Mouse (Mus musculus) embryonic stem cell, embryonic (primary cell): Measurements from ENCODE around the gene Cd302.

Source experiments
- CTCF ChIA-PET, 4 experiments: fragments of 300-600 bp in 2 of 4; fragments of 350-600 bp in 2 of 4; sonication (Branson Sonifier 250); formaldehyde crosslinking; loops; one replicate each; lab custom pipeline; 2022; ENCODE audit warnings: inconsistent platforms in 2 of 4; lab: Charles Lee
- POLR2A ChIA-PET, 4 experiments: fragments of 300-600 bp in 2 of 4; fragments of 350-600 bp in 2 of 4; sonication (Branson Sonifier 250); formaldehyde crosslinking; loops; one replicate each; lab custom pipeline; 2022; ENCODE audit warnings: antibody characterized with exemption in 4 of 4, inconsistent platforms in 1 of 4; lab: Charles Lee

Gene Cd302

DNA sequence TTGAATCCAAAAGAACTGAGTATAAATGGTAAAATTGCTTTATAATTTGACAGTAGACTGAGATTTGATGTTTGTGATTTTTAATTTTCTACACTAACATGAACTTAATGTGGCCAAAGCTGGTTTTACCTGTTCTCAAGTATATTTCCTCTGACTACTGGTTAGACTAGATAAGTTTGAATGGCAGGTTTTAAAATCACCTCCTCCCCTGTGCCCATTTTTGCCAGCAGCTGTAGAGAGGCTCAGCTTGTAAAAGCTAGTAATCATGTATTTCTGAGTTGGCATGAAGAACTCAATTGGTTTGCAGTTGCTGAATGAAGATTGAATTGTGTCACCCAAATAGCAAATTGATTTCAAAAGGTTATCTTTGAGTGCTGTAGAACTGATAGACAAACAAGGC is 71.8 kb downstream of the Cd302 start:
- CTCF ChIA-PET, result interaction anchor here in 2 of 4 experiments (0.7 to 1.0 kb wide), 2 partner anchors 12 to 14 kb away, joined by 3 to 5 read pairs; no protein-coding TSS in a partner anchor
- POLR2A ChIA-PET, result interaction anchor here (0.6 to 12.7 kb wide), 32 partner anchors 7 to 889 kb away, joined by 3 to 198 read pairs (median 4); partner anchors contain the start of gene Ly75 (in 3 of the 4)

DNA sequence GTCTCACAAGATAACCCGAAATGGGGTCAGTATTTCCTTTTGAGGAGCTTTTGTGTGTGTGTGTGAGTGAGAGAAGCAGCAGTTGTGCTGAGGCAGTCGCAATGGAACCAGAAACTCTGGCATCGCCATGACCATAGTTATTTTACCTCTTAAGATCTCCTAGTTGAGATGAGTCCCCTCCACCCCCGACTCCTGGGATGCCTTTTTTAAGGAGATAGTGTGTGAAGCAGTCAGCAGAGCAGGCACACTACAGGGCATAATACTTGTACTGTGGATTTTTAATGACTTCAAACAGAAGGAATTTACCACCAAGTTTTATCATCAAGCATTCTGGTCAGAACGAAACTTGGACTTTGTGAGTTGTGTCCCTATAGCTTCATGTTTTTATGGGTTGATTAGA is 73.5 kb downstream of the Cd302 start:
- CTCF ChIA-PET, result no interaction called here
- POLR2A ChIA-PET, result interaction anchor here in 3 of 4 experiments (0.5 to 12.7 kb wide), 27 partner anchors 8 to 382 kb away, joined by 3 to 198 read pairs (median 6); partner anchors contain the start of gene Ly75 (in 3 of the 3)

DNA sequence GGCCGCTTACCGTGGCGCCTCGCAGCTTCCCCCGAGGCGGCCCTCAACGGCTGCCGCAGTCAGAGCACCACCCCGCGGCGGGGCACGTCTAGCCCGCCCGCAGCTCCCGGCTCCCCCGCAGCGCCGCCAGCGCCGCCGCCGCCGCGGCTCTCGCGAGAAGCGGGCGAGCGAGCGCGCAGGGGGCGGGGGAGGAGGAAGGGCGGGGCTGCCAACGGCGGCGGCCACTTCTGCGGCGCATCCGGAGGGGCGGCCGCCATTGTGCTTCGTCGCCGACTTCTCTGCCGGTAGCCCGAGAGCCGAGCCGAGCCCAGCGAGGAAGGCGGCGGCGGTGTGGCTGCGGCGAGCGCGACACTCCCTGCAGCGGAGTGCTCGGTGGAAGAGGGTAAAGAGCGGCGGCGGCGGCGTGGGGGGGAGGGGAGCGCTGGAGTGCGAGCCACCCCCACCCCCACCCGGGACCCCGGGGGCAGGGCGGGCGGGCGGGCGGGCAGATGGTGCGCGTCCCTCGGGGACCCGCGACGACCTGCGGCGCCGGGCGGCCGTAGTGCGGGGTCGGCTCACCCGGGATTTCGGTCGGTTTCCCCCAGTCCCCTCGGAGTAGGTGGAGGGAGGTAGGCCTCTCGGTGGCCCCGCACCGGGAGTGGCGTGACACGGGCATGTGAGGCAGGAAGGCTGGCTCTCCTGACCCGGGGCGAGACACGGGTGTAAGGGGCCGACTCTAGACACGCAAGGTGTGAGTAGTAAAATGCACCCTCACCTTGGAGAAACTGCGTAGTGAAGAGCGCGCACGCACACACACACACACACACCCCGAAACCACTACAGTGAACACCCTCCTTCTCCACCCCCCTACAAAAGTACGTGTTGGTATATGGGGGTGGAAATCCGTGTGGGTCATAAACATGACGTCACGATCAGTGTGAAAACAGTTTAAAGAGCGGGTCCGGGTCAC is 74.3 kb downstream of the Cd302 start, which contains the start of the genes Baz2b and March7:
TSS of gene Baz2b (minus strand) at position 137 of the 949 bp plus-strand sequence.
TSS of gene March7 (plus strand) at position 185 of the 949 bp plus-strand sequence.
- POLR2A ChIA-PET, result interaction anchor here (0.6 to 12.7 kb wide), 70 partner anchors 8 to 598 kb away, joined by 3 to 198 read pairs (median 4); partner anchors contain the start of genes Ly75 (in 3 of the 4), Cd302 (in 1 of the 4) and Tanc1 (in 1 of the 4)

DNA sequence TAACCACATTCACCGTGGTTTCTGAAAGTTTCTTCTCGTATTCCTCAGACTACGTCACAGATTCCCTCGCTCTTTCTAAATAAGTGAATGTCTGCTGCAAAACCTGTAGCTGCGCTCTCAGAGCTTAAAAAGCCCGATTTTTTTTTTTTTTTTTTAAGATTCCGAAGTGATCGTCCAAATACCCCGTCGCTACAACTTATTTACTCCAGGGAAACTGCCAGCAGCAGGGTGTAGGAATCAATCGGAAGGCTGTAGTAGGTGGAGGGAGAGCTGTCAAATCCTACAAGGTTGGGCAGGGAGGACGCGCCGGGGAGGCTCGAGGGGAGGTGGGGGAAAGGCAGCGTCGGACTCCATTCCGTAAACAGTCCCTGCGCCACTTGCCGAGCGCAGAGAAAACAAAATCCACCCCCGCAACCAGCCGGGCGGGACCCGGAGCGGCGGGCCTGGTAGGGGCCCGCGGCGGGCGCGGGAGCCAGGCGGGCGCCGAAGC is 75.1 kb downstream of the Cd302 start:
- POLR2A ChIA-PET, result interaction anchor here (0.6 to 1.6 kb wide), 63 partner anchors 8 to 597 kb away, joined by 3 to 25 read pairs (median 4); partner anchors contain the start of genes Ly75 (in 3 of the 4), Cd302 (in 1 of the 4) and Tanc1 (in 1 of the 4)
- CTCF ChIA-PET, result interaction anchor here in 3 of 4 experiments (0.6 to 1.0 kb wide), 4 partner anchors 8 to 72 kb away, joined by 3 to 5 read pairs (median 4); no protein-coding TSS in a partner anchor

More for the DNA sequence above, 74.3 kb downstream of the Cd302 start, which contains the start of the genes Baz2b and March7:
- CTCF ChIA-PET, result interaction anchor here in 3 of 4 experiments (0.7 to 1.0 kb wide), 3 partner anchors 9 to 13 kb away, joined by 3 to 5 read pairs (median 5); no protein-coding TSS in a partner anchor

DNA sequence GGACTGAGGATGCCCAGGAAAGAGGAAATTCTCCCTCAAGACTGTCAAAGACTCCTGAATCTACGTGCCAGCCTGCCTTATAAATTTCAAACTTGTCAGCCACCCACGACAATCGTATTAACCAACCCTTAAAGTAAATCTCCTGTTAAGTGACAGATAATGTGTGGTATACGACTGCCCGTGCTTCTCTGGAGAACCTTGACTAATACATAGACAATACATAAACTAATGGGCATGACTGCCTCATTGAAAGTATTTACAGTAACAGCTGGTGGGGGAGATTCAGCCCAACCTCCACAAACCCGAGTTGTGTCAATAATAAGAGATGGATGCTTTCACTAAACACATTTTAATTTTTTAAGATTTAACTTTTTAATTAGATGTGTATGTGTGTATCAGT is 78.5 kb downstream of the Cd302 start:
- POLR2A ChIA-PET, result interaction anchor here in 1 of 4 experiments (1.1 kb wide), 1 partner anchor 9 kb away, joined by 5 read pairs; no protein-coding TSS in a partner anchor

DNA sequence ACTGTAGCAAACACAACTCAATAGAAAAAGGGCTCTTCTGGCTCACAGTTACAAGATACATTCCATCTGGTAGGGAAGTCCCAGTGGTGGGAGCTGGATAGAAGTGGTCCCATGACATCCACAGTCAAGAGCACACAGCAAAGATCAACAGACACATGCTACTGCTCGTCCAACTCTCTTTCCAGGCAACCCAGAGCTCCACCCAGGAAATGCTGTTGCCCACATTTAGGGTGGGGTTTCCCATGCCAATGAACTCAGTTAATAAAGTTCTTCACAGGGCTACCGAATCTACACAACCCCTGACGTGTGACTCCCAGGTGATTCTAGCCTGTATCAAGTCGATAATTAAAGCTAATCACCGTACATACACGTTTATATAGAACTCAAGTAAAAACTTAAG is 80.1 kb downstream of the Cd302 start:
- POLR2A ChIA-PET, result interaction anchor here in 3 of 4 experiments (0.6 to 5.2 kb wide), 4 partner anchors 11 to 154 kb away, joined by 3 to 37 read pairs (median 4); no protein-coding TSS in a partner anchor
- CTCF ChIA-PET, result no interaction called here

More for the DNA sequence above, 78.5 kb downstream of the Cd302 start:
- CTCF ChIA-PET, result no interaction called here

DNA sequence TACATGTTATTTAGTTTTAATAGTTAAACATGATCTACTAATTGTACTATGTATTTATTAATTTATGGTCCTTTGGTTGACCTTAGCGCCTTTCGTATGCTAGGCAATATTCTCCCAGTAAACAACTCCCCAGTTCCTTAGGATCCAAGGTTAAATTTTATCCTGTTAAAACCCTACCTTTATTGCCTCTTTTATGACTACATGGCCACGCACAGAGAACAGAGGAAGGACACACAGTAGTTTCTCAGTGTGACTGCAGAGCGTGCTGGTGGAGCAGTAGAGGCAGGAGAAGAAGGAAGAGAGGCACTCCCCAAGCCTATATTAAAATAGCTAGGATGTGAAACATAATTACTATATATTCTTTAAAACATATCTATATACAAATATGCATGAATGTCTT is 80.6 kb downstream of the Cd302 start:
- ChIA-PET CTCF (no interaction called here), POLR2A (interaction anchor here in 3 of 4 experiments (0.6 to 5.2 kb wide), 7 partner anchors 8 to 154 kb away, joined by 3 to 37 read pairs (median 4); no protein-coding TSS in a partner anchor)

DNA sequence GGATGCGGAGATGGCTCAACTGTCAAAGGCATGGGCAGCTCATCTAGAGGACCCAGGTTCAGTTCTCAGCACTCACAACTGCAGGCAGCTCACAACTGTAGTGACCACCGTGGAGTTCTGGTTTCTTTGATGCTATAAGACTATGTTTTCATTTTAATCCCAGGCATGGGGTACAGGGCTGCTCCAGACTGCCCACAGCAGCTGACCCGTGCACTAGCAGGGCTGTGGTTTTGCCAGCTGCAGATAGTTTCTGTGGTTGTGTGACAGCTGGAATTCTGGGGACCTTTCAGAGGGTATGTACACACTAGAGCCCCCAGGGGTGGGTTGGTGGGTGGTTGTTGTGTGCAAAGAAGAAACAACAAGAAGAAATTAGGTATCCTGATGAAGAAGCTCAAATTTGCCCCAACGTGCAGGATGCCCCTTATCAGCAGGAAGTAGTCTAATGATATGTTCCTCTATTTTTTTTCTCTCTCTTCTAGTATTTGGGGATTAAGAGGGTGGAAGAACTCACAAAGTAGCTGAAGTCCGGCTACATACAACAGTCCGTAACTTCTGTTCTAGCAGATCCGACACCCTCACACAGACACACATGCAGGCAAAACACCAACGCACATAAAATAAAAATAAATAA is 81.3 kb downstream of the Cd302 start:
- ChIA-PET POLR2A (interaction anchor here in 2 of 4 experiments (0.7 to 5.2 kb wide), 8 partner anchors 8 to 167 kb away, joined by 3 to 37 read pairs (median 4); no protein-coding TSS in a partner anchor), CTCF (no interaction called here)
